ENCODE assay signal across 8 mouse cellular contexts in genomic region chr3:79202275-79203153, GRCm38 (mm10).
DNase-seq lines count a peak whose midpoint lies in the region; ATAC-seq and TF ChIP-seq lines count a peak whose summit lies in the region.

No protein-coding gene starts in this region.

- no peak for TF ChIP-seq POLR2A in small intestine, adult 2 months (IDR thresholded peaks at IDR 0.05; ENCODE audit: low read depth, low read length)

- 38% methylated on average over 11 of the region's 11 CpGs for WGBS in intestine, embryonic 14.5 days
- WGBS in midbrain, embryonic 11.5 days = 44% methylated on average over 11 of the region's 11 CpGs
- 22% methylated on average over 11 of the region's 11 CpGs for WGBS in small intestine, adult 2 months

- peak; percentile 53 for ATAC-seq in intestine, embryonic 14.5 days (replicated peaks; ENCODE audit: low FRiP score, low TSS enrichment, low read depth)
- ATAC-seq in midbrain, embryonic 11.5 days (ENCODE audit: low FRiP score) = peak; percentile 73

- no peaks in the 10 kb centered on the region for H3K27me3 ChIP-seq in intestine, embryonic 14.5 days (replicated peaks; ENCODE audit: control insufficient read depth, insufficient read depth, low read length)
- no peaks in the 10 kb centered on the region for H3K27me3 ChIP-seq in midbrain, embryonic 11.5 days (ENCODE audit: control insufficient read depth, insufficient read depth, low read length)
- no peaks in the 10 kb centered on the region for H3K27me3 ChIP-seq in small intestine, adult 2 months (ENCODE audit: control insufficient read depth, insufficient read depth, low read length)

- H3K4me3 ChIP-seq in intestine, embryonic 14.5 days (ENCODE audit: low read depth, low read length) = no peak overlapping the region
- no peak overlapping the region for H3K4me3 ChIP-seq in midbrain, embryonic 11.5 days (ENCODE audit: low read depth, low read length)
- H3K4me3 ChIP-seq in small intestine, adult 2 months (ENCODE audit: low read depth, low read length) = no peak overlapping the region

- peak; percentile 75; the same call in 1 of the 2 replicates for TF ChIP-seq CTCF in small intestine, adult 2 months (IDR thresholded peaks at IDR 0.05; ENCODE audit: extremely low read depth, insufficient read length, insufficient replicate concordance, low read depth, low read length)

- H3K4me1 ChIP-seq in intestine, embryonic 14.5 days (replicated peaks; ENCODE audit: control insufficient read depth, insufficient read depth, low read length) = peaks cover 11% of the 10 kb centered on the region; the same call in 1 of the 2 replicates
- H3K4me1 ChIP-seq in midbrain, embryonic 11.5 days (ENCODE audit: control insufficient read depth, insufficient read depth, low read length) = no peaks in the 10 kb centered on the region
- H3K4me1 ChIP-seq in small intestine, adult 2 months (ENCODE audit: control insufficient read depth, insufficient read depth, insufficient read length, low read length) = peaks cover 17% of the 10 kb centered on the region; the same call in 1 of the 2 replicates

- no peaks in the 10 kb centered on the region for H3K36me3 ChIP-seq in intestine, embryonic 14.5 days (ENCODE audit: control insufficient read depth, insufficient read depth, low read length)
- no peaks in the 10 kb centered on the region for H3K36me3 ChIP-seq in midbrain, embryonic 11.5 days (ENCODE audit: control insufficient read depth, insufficient read depth, low read length)
- no peaks in the 10 kb centered on the region for H3K36me3 ChIP-seq in small intestine, adult 2 months (ENCODE audit: control insufficient read depth, insufficient read depth, low read length)

- H3K4me2 ChIP-seq in intestine, embryonic 14.5 days (ENCODE audit: low read length) = no peak overlapping the region
- H3K4me2 ChIP-seq in midbrain, embryonic 11.5 days = no peak overlapping the region

- intact Hi-C loops in left cerebral cortex, postnatal 25 days (cut with DNase I) = loop anchor here (2.0 kb wide), 2 partner anchors 292 to 384 kb away; no protein-coding TSS in a partner anchor

- no peaks in the 10 kb centered on the region for H3K9me3 ChIP-seq in intestine, embryonic 14.5 days (ENCODE audit: control insufficient read depth, low read length)
- H3K9me3 ChIP-seq in midbrain, embryonic 11.5 days (ENCODE audit: control insufficient read depth, low read length) = no peaks in the 10 kb centered on the region

- peak; percentile 78 for DNase-seq in urinary bladder, postnatal 14 days (ENCODE audit: low spot score)
- no peak for DNase-seq in urinary bladder, adult 18-20 months (ENCODE audit: low spot score in 2 of 2)
- peak; percentile 39 to 73 for DNase-seq in cerebellum, postnatal 4 days (ENCODE audit: low spot score in 2 of 2)
- peak; percentile 66 for DNase-seq in gastrocnemius, postnatal 10 days
- DNase-seq in intestine, embryonic 14.5 days (ENCODE audit: low spot score) = peak; percentile 83
- peak; percentile 83 to 85 for DNase-seq in left cerebral cortex, postnatal 25 days (ENCODE audit: low spot score in 2 of 2)
- peak; percentile 93 for DNase-seq in midbrain, embryonic 11.5 days (ENCODE audit: low spot score, missing footprints)

- no peak overlapping the region for H3K9ac ChIP-seq in intestine, embryonic 14.5 days (ENCODE audit: low read length)
- no peak overlapping the region for H3K9ac ChIP-seq in midbrain, embryonic 11.5 days (ENCODE audit: low read length)

- no peak overlapping the region for H3K27ac ChIP-seq in intestine, embryonic 14.5 days (ENCODE audit: low read depth)
- H3K27ac ChIP-seq in midbrain, embryonic 11.5 days (ENCODE audit: low read depth, low read length) = no peak overlapping the region
- peak overlapping the region; percentile 43 for H3K27ac ChIP-seq in small intestine, adult 2 months (ENCODE audit: insufficient read depth, low read depth, low read length)

Comparison
In these comparisons a context has a peak if more than half of its experiments do, and no peak if none do; other contexts are left out.
1. DNase-seq: peak in urinary bladder, postnatal 14 days (single experiment), cerebellum, postnatal 4 days (2 of 2), gastrocnemius, postnatal 10 days (single experiment), intestine, embryonic 14.5 days (single experiment), left cerebral cortex, postnatal 25 days (2 of 2) and midbrain, embryonic 11.5 days (single experiment); none in urinary bladder, adult 18-20 months (0 of 2).